Mouse (Mus musculus) kidney, adult 2 months (tissue): ENCODE data around the gene Gm44973.

Source experiments
- CTCF ChIP-seq: fragments of 200-500 bp; conservative IDR thresholded peaks from 2 replicates; pipeline ENCODE4 v1.5.1; 2011; ENCODE audit warnings: low read depth, mild to moderate bottlenecking, control low read depth, low read length, moderate library complexity, mixed read lengths; ENCODE audit not compliant: insufficient read depth, insufficient read length
- POLR2A ChIP-seq: fragments of 200-500 bp; IDR thresholded peaks from one replicate; pipeline ENCODE4 v1.6.1; 2011; ENCODE audit warnings: low read depth, low read length, control low read depth

- TF ChIP-seq CTCF (no peak), POLR2A (peak; percentile 7)
These were observed at the start of gene Gm44973 for GRCm38 (mm10) chr7:5015118-5016001.
